Mouse (Mus musculus) CH12.LX (cell line): ENCODE measurements around the gene Wdfy1. TPM values are rescaled to one million over a fixed set of nuclear protein-coding genes. Genes with fewer than 3 reads are reported as not detected.

Experiments used
- DNase-seq: peaks from one replicate; pipeline ENCODE4 v3.0.0-alpha.2; 2013; ENCODE audit errors: extremely low read depth
- H3K27ac ChIP-seq: 2 replicates; pipeline ENCODE4 v1.5.1; 2012; ENCODE audit warnings: low read depth, mild to moderate bottlenecking, control low read depth, moderate library complexity; ENCODE audit not compliant: insufficient read depth
- H3K27me3 ChIP-seq: replicated peaks from 2 replicates; pipeline ENCODE3; 2012; ENCODE audit warnings: inconsistent platforms
- H3K36me3 ChIP-seq, 2 experiments: replicated peaks in 1 of 2; 2 replicates each; pipeline versions ENCODE3 to v1.6.1; 2012; ENCODE audit warnings: inconsistent platforms in 1 of 2, low read length in 1 of 2, mild to moderate bottlenecking in 1 of 2, mixed read lengths in 1 of 2, moderate library complexity in 1 of 2; ENCODE audit not compliant: control insufficient read depth in 1 of 2, insufficient read depth in 1 of 2
- H3K4me1 ChIP-seq, 2 experiments: 2 replicates each; pipeline ENCODE4 v1.6.1; 2012; ENCODE audit warnings: inconsistent platforms in 1 of 2, moderate library complexity in 1 of 2; ENCODE audit not compliant: insufficient read depth in 2 of 2, control insufficient read depth in 1 of 2
- H3K4me2 ChIP-seq: 2 replicates; pipeline ENCODE4 v1.6.1; 2012; ENCODE audit warnings: low read depth, mild to moderate bottlenecking, control low read depth; ENCODE audit not compliant: poor library complexity, insufficient read depth, severe bottlenecking
- H3K4me3 ChIP-seq, 3 experiments: fragments of 150-350 bp in 1 of 3; sonication (generic) in 1 of 3; replicated peaks in 1 of 3; 2 replicates each; pipeline versions ENCODE3 to v1.5.1; 2011 to 2012; ENCODE audit warnings: low read depth in 2 of 3, low read length in 2 of 3, mild to moderate bottlenecking in 2 of 3, moderate library complexity in 2 of 3, control low read depth in 1 of 3, improper control_type of control experiment in 1 of 3, inconsistent platforms in 1 of 3, mixed read lengths in 1 of 3; ENCODE audit not compliant: poor library complexity in 1 of 3
- H3K79me2 ChIP-seq: replicated peaks from 2 replicates; pipeline ENCODE4 v1.6.1; 2012; ENCODE audit warnings: mild to moderate bottlenecking, moderate library complexity; ENCODE audit not compliant: control insufficient read depth, poor library complexity, insufficient read depth, severe bottlenecking; ENCODE audit errors: extremely low read depth
- H3K9ac ChIP-seq: 2 replicates; pipeline ENCODE4 v1.6.1; 2012; ENCODE audit warnings: low read depth, mild to moderate bottlenecking, control low read depth, moderate library complexity; ENCODE audit not compliant: insufficient read depth
- H3K9me3 ChIP-seq: replicated peaks from 2 replicates; pipeline ENCODE3; 2012; ENCODE audit warnings: low read length, inconsistent platforms, mixed read lengths
- BHLHE40 ChIP-seq: IDR thresholded peaks from 2 replicates; pipeline ENCODE4 v1.6.1; 2011; ENCODE audit warnings: mild to moderate bottlenecking, low read depth, low read length, improper control_type of control experiment
- CHD1 ChIP-seq: IDR thresholded peaks from 2 replicates; pipeline ENCODE4 v1.6.1; 2012; ENCODE audit warnings: low read depth, low read length, improper control_type of control experiment, inconsistent platforms
- E2F4 ChIP-seq: IDR thresholded peaks from 2 replicates; pipeline ENCODE4 v1.6.1; 2011; ENCODE audit warnings: low read depth, low read length, improper control_type of control experiment; ENCODE audit not compliant: insufficient replicate concordance
- EP300 ChIP-seq: IDR thresholded peaks from 2 replicates; pipeline ENCODE4 v1.6.1; 2011; ENCODE audit warnings: low read length, improper control_type of control experiment
- ETS1 ChIP-seq: conservative IDR thresholded peaks from 2 replicates; pipeline ENCODE4 v1.6.1; 2012; ENCODE audit warnings: low read depth, mild to moderate bottlenecking, inconsistent platforms, low read length, improper control_type of control experiment, moderate library complexity
- HCFC1 ChIP-seq: IDR thresholded peaks from 2 replicates; pipeline ENCODE4 v1.6.1; 2012; ENCODE audit warnings: low read depth, mild to moderate bottlenecking, inconsistent platforms, low read length, improper control_type of control experiment
- IRF4 ChIP-seq: IDR thresholded peaks from 2 replicates; pipeline ENCODE4 v1.6.1; 2014; ENCODE audit warnings: low read depth, mild to moderate bottlenecking, inconsistent platforms, low read length, improper control_type of control experiment
- JUN ChIP-seq: IDR thresholded peaks from 2 replicates; pipeline ENCODE4 v1.6.1; 2011; ENCODE audit warnings: low read depth, mild to moderate bottlenecking, low read length, improper control_type of control experiment, moderate library complexity; ENCODE audit not compliant: insufficient read depth
- KAT2A ChIP-seq: IDR thresholded peaks from 2 replicates; pipeline ENCODE4 v1.6.1; 2012; ENCODE audit warnings: low read length, improper control_type of control experiment, inconsistent platforms; ENCODE audit not compliant: insufficient replicate concordance
- MAFK ChIP-seq: IDR thresholded peaks from 2 replicates; pipeline ENCODE4 v1.6.1; 2011; ENCODE audit warnings: low read length, improper control_type of control experiment; ENCODE audit not compliant: insufficient replicate concordance
- MAX ChIP-seq: IDR thresholded peaks from 2 replicates; pipeline ENCODE4 v1.6.1; 2011; ENCODE audit warnings: low read length, improper control_type of control experiment
- MAZ ChIP-seq: IDR thresholded peaks from 2 replicates; pipeline ENCODE4 v1.6.1; 2012; ENCODE audit warnings: low read depth, mild to moderate bottlenecking, inconsistent platforms, low read length, improper control_type of control experiment, moderate library complexity
- MXI1 ChIP-seq: IDR thresholded peaks from 2 replicates; pipeline ENCODE4 v1.6.1; 2011; ENCODE audit warnings: mild to moderate bottlenecking, low read depth, low read length, improper control_type of control experiment
- MYC ChIP-seq: IDR thresholded peaks from 2 replicates; pipeline ENCODE4 v1.6.1; 2011; ENCODE audit warnings: low read depth, mild to moderate bottlenecking, improper control_type of control experiment, low read length
- POLR2A ChIP-seq: IDR thresholded peaks from 2 replicates; pipeline ENCODE4 v1.6.1; 2011; ENCODE audit warnings: low read depth, mild to moderate bottlenecking, improper control_type of control experiment, low read length
- RCOR1 ChIP-seq: conservative IDR thresholded peaks from 2 replicates; pipeline ENCODE4 v1.6.1; 2012; ENCODE audit warnings: low read depth, mild to moderate bottlenecking, inconsistent platforms, low read length, improper control_type of control experiment
- SIN3A ChIP-seq: IDR thresholded peaks from 2 replicates; pipeline ENCODE4 v1.6.1; 2012; ENCODE audit warnings: low read length, improper control_type of control experiment, inconsistent platforms
- TBP ChIP-seq: conservative IDR thresholded peaks from 2 replicates; pipeline ENCODE4 v1.6.1; 2011; ENCODE audit warnings: low read depth, low read length, improper control_type of control experiment
- TCF12 ChIP-seq: IDR thresholded peaks from 2 replicates; pipeline ENCODE4 v1.6.1; 2014; ENCODE audit warnings: low read depth, mild to moderate bottlenecking, inconsistent platforms, low read length, improper control_type of control experiment
- UBTF ChIP-seq: IDR thresholded peaks from 2 replicates; pipeline ENCODE4 v1.6.1; 2012; ENCODE audit warnings: low read depth, mild to moderate bottlenecking, inconsistent platforms, low read length, improper control_type of control experiment, moderate library complexity
- ZC3H11A ChIP-seq: IDR thresholded peaks from 2 replicates; pipeline ENCODE4 v1.6.1; 2012; ENCODE audit warnings: low read depth, mild to moderate bottlenecking, inconsistent platforms, low read length, improper control_type of control experiment
- dilution Hi-C: fragments of 300-500 bp; cut with MboI; formaldehyde crosslinking; loops from 2 replicates; pipeline ENCODE4 v1.14.3; 2020; ENCODE audit warnings: low sequenced_read_pairs; ENCODE audit not compliant: extremely low pct_unique_long_range_greater_than_20kb, extremely low pct_ligation_motif_present
- in situ Hi-C: fragments of 300-500 bp; cut with MboI; formaldehyde crosslinking; loops from 3 replicates; pipeline ENCODE4 v1.14.3; 2019; ENCODE audit warnings: low sequenced_read_pairs, low pct_ligation_motif_present, low pct_unique_long_range_greater_than_20kb, mixed read lengths
- polyA plus RNA-seq: library from polyadenylated mRNA; unstranded; fragments of >175 nt; gene quantifications from 2 replicates; pipeline ENCODE4 v1.2.1, GENCODE M21; 2012; ENCODE audit warnings: low read depth; ENCODE audit not compliant: insufficient read length
- total RNA-seq, 2 experiments: library from RNA; depleted of rRNA; stranded (reverse); fragments of 300-350 nt in 1 of 2; fragments of >200 nt in 1 of 2; gene quantifications; 2 replicates each; pipeline ENCODE4 v1.2.3; 2012 to 2014

Wdfy1 gene
- total and polyA plus RNA-seq, 3 experiments = 56.3 to 86.3 (median 70.6) TPM

GRCm38 (mm10) chr1:79803614-79804013, 27.7 kb upstream of the Wdfy1 start:
- TF ChIP-seq SIN3A (no peak), HCFC1 (no peak), KAT2A (no peak), ZC3H11A (no peak), MAX (no peak), JUN (no peak), MAFK (no peak), CHD1 (no peak), MYC (no peak), TCF12 (no peak)
- TF ChIP-seq, all 38 proteins: peak for 0
- dilution Hi-C loops = no loop called here

GRCm38 (mm10) chr1:79802858-79803427, 27.0 kb upstream of the Wdfy1 start:
- TF ChIP-seq MAX = no peak
- no peak for TF ChIP-seq BHLHE40
- TF ChIP-seq TCF12 = no peak
- no peak for TF ChIP-seq RCOR1
- TF ChIP-seq E2F4 = no peak
- TF ChIP-seq MXI1 = no peak
- TF ChIP-seq ETS1 = no peak
- no peak for TF ChIP-seq IRF4
- no peak for TF ChIP-seq EP300
- TF ChIP-seq MAZ = no peak
- TF ChIP-seq UBTF = no peak
- no peak for TF ChIP-seq JUN
- no peak for TF ChIP-seq POLR2A
- TF ChIP-seq TBP = no peak
- Histone ChIP-seq H3K36me3 (peaks cover 0 to 13% of the 10 kb centered on the region in 2 experiments), H3K9ac (no peak overlapping the region), H3K4me1 (no peaks in the 10 kb centered on the region), H3K27ac (no peak overlapping the region), H3K4me2 (no peak overlapping the region), H3K9me3 (no peaks in the 10 kb centered on the region), H3K27me3 (no peaks in the 10 kb centered on the region), H3K79me2 (no peaks in the 10 kb centered on the region), H3K4me3 (no peak overlapping the region)
- in situ Hi-C loops (no loop called here), dilution Hi-C loops (no loop called here)
- no peak for DNase-seq

More at GRCm38 (mm10) chr1:79803614-79804013, 27.7 kb upstream of the Wdfy1 start:
- no peaks in the 10 kb centered on the region for H3K9me3 ChIP-seq
- no peak overlapping the region for H3K27ac ChIP-seq
- no peaks in the 10 kb centered on the region for H3K79me2 ChIP-seq
- no peak overlapping the region for H3K9ac ChIP-seq
- H3K4me1 ChIP-seq = no peaks in the 10 kb centered on the region
- H3K36me3 ChIP-seq = peaks cover 0 to 13% of the 10 kb centered on the region in 2 experiments
- in situ Hi-C loops = no loop called here
- no peaks in the 10 kb centered on the region for H3K27me3 ChIP-seq
- no peak overlapping the region for H3K4me3 ChIP-seq
- DNase-seq = no peak
- no peak overlapping the region for H3K4me2 ChIP-seq
